Mouse (Mus musculus): Measurements from ENCODE around the gene Tmem120a.

The Tmem120a gene

DNA sequence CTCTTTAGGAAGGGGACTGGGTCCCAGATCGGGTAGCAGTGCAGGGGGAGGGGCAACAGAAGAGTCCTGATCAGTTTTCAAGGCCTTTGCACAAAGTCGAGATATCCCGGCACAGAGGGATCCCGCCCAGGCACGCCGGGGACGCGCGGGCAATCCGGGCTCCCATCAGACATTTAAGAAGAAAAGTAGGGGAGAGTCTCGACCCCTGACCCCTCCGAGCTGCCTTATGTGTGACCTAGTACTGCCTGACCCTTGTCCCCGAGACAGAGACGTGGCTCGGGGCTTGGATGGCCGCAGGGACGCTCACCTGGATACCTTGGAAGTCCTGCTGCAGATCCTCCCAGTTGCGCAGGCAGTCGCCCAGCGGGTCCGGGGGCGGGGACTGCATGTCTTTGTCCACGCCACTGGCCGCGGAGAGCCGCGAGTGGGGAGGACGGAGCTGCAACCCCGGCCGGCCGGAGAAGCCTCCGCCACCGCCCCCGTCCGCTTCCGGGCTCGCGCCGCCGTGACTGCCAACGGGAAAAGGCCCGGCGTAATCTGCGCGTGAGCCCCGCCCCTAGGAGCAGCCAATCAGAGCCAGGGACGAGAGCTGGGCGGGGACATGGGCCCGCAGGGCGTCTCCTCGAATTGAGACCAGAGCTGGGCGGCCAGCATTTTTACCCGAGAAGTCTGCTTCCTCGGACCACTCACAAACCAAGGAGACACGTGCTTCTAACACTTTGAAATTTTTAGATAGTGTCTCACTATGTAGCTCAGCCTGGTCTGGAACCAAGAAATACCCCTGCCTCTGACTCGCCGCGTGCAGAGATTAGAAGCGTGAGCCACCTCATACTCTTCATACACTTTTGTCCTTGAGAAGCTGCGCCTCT is at the start of gene Tmem120a:
Gene Tmem120a, minus strand, starts transcription at position 708 of the 869 bp plus-strand sequence.
- peak; percentile 89 for DNase-seq (ENCODE audit: low read depth, low spot score)

DNA sequence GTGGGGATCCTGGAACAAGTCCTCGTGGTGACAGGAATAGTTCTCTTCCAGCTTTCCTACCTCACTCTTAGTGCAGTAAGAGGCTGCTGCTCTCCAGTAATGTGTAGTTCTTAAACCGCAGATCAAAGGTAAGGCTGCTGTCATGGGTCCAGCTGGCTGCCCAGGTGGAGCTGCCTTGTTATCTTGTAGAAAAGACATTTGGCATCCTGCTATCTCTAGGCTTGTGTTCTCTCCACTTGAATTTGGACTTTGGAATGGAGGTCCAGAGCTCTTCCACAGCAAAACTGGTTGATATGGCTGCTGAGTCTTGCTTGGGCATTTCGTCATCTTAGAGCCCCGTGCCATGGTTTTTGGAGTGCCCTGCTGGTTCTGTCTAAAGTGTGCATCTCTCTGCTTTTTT is 38.7 kb upstream of the Tmem120a start:
- no peak for DNase-seq (ENCODE audit: low read depth, low spot score)

DNA sequence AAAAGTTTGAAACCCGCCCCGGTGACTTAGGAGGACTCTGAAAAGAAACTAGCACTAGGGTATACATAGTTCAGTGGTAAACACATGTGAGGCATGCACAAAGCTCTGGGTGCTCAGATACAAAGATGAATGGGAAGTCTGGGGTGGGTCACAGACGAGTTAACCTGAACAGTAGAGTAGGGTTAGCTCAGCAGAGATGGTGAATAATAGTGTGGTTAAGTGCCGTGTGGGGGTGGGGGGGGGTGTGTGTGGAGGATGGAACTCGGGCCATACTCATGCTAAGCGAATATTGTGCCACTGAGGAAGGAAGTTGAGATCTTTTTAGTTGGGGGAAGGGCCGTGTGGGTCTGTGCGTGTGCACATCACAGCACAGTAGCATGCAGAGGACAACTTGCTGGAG is 36.1 kb upstream of the Tmem120a start:
- no peak for DNase-seq (ENCODE audit: low read depth, low spot score)

DNA sequence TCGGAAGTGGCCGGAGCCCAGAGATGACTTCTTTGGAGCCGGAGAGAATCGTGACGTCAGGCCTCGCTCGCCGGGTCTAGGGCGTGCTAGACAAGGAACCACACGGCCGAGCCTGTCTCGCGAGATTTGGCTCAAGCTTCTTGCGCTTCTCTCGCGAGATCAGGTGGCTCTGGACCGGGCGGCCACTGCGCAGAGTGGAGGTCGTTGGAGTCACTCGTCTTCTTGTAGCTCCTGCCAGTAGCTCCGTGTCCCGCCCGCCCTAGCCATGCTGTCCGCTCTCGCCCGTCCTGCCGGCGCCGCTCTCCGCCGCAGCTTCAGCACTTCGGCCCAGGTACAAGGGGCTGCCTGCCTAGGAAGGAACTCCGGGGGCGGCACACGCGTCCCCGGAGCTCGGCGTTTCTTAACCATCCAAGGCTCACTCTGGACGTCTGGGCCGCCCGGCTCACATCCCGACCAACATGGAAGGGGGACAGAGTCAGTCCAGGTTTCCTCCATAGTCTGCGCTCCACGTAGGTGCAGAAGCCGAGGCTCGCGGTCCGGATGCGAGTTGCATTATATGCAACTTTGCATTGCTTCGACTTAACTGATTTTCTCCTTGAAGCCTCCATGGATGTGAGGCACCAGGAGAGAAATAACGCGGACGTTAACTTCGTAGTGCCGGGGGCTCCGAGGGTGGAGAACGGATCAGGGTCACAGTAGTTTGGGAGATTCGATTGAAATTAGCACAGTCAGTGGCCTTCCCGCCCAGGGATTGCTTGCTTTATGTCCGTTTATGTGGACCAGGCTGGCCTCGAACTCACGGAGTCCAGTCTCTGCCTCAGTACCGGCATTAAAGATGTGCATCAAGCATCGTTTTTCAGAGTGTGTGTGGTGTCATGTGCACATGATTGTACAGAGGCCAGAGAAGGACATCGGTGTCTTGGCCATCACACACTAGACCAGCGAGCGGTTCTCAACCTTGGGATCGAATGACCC is 34.5 kb upstream of the Tmem120a start, which contains the start of gene Mdh2:
Gene Mdh2, plus strand, starts transcription at position 10 of the 975 bp plus-strand sequence.
- DNase-seq (ENCODE audit: low read depth, low spot score) = peak; percentile 100

DNA sequence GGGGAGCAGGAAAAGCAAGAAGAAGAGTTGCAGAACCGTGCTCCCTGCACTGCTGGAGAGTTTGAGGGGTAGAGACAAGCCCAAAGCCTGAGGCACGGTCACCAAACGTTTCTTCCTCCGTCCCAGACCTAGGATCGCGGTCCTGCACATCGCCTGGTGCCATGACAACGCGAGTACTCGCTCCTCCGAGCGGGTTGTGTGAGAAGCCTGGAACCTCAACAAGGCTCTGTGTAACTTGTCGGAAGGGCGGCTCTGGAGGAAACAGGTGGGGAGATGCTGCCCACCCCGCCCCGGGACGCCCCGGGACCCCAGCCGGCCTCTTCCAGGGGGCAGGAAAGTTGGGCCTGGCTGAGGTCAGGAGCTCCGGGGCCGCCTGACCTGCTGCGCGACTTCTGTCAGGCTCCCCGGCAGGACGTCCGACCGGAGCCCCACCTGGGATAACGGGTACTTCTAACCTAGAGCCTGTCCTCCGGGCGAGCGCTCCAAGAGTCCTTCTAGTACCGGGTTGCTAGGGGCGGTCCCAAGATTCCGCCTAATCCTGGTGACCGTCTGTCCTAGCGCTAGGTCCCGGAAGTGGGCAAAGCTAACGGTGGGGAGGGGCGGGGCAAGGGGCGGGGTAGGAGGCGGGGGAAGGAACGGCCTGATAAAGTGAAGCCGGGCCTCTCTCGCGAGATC is 33.7 kb upstream of the Tmem120a start, which contains the start of gene Styxl1:
Gene Styxl1, minus strand, starts transcription at position 590 of the 675 bp plus-strand sequence.
- peak; percentile 29 for DNase-seq (ENCODE audit: low read depth, low spot score)

DNA sequence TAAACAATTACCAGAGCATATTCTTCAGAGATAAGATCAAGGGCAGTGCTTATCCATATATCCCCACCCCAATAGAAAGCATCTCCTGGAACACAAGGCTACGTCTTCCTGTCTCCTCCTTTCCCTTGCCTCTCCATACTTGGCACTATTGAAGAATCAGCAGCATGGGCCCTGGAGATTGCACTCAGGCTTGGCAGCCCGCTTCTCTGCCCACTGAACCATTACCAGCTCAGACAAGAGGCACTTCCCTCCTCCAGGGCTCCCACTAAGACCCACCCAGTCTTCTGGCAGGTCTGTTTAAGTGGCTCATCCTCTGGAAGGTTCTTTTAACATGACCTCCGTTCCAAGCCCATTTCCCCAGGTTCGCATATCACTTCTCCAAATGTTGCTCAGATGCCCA is 32.3 kb upstream of the Tmem120a start:
- DNase-seq (ENCODE audit: low read depth, low spot score) = no peak

DNA sequence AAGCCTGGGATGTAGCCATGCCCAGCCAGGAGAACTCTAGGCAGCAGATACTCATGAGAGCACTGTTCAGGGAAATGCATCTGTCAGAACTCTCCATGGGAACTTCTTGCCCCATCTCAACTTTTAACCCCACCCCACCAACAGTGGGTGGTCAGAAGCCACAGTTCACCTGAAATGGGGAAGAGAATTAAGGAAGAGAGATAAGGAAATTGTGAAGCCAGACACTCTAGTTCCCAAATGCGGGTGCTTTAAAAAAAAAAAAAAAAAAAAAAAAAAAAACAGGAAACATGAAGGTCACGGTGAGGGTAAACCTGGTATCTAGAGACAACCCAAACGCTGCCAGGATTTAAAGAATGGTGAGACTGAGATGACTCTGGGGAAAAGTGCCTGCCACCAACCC is 28.3 kb upstream of the Tmem120a start:
- DNase-seq (ENCODE audit: low read depth, low spot score) = no peak

DNA sequence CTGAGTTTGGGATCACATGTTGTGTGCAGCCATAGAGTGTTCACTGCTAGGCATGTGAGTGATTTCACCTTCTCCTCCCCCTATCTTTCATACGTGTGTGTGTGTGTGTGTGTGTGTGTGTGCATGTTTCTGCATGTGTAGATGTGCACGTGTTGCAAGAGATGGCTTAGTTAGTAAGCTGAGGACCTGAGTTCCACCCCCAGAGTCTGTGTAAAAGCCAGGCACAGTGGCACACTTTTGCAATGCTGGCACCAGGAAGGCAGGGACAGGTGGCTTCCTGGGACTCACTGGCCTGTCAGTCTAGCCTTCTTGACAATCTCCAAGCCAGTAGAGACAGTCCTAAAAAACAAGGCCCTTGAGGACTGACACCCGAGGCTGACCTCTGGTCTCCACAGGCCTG is 20.7 kb upstream of the Tmem120a start:
- DNase-seq (ENCODE audit: low read depth, low spot score) = no peak

DNA sequence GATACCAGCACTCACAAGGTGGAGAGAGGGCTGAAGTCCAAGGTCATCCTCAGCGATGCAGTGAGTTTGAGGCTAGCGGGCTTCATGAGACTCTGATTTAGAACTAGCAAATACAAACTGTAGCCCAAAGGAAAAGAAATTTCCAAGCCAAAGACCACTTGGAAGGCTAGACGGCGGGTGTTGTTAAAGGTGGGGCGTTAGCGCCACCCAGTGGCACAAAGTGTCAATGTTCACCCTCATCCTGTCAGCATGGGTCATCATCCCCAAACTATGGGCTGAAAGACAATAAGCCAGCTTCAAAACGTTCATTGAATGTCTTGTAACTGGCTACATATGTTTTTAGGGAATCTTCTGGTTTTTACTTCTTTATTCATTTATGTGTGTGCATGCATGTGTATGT is 19.3 kb upstream of the Tmem120a start:
- peak; percentile 69 for DNase-seq (ENCODE audit: low read depth, low spot score)

DNA sequence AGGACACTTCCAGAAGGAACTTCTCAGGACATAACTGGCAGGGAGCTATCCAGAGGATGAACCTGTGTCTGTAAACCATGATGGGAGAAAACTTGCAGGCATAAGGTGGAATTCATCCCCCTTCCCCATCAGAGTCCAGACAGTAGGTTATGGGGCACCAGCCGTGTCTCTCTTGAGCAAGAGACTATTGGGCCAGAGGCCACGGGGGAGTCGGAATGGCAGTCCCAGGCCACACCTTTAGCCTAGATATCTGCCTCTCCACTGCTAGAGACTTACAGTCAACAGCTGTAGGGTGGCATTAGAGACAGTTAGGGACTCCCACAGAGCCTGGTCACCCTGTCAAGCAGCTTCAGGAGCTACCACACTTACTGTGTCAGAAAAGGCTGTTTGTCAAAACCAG is 17.6 kb upstream of the Tmem120a start:
- no peak for DNase-seq (ENCODE audit: low read depth, low spot score)

DNA sequence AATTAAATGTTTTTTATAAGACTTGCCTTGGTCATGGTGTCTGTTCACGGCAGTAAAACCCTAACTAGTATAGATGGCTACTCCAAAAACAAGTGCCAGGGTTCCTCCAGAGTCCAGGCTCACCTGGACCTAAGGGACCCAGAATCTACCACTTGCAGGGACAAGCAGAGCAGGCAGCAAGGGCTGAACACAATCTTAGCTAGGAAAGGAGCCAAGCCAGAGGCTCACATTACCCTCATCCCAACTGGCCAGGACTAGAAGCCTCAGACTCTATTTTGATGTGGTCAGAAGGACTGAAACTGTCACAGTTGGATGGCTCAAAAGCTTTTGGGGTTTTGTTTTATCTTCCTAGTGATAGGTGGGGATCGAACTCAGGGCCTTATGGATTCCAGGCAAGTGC is 7.3 kb upstream of the Tmem120a start:
- DNase-seq (ENCODE audit: low read depth, low spot score) = no peak

DNA sequence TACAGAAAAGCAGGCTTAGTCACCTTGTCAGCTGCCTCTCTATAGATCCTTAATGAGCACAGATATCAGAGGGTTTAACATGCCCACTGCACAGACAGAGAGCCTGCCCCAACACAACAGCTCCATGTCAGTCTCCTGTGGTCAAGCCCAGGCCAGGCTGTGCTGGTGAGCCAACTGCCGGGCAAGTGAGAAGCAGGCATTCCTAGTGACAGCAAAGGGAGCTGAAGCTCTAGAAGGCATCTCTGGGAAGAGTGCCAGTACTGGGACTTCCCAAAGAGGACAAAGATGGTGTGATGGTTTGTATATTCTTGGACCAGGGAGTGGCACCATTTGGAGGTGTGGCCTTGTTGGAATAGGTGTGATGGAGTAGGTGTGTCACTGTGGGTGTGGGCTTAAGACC is 6.8 kb upstream of the Tmem120a start:
- no peak for DNase-seq (ENCODE audit: low read depth, low spot score)

DNA sequence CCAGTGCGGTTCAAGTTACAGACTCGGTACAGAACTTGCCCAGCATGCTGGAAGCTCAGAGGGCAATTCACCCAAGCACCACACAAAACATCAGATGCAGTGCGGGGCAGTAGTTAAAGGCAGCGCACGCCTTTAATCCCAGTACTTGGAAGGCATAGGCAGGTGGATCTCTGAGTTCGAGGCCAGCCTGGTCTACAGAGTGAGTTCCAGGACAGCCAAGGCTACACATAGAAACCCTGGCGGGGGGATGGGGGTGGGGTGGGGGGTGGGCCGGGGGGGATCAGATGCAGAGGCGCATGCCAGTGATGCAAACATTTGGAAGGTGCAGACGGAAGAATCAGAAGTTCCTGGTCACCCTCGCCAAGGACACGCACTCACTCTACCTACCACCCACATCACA is 494 bp upstream of the Tmem120a start:
- no peak for DNase-seq (ENCODE audit: low read depth, low spot score)

DNA sequence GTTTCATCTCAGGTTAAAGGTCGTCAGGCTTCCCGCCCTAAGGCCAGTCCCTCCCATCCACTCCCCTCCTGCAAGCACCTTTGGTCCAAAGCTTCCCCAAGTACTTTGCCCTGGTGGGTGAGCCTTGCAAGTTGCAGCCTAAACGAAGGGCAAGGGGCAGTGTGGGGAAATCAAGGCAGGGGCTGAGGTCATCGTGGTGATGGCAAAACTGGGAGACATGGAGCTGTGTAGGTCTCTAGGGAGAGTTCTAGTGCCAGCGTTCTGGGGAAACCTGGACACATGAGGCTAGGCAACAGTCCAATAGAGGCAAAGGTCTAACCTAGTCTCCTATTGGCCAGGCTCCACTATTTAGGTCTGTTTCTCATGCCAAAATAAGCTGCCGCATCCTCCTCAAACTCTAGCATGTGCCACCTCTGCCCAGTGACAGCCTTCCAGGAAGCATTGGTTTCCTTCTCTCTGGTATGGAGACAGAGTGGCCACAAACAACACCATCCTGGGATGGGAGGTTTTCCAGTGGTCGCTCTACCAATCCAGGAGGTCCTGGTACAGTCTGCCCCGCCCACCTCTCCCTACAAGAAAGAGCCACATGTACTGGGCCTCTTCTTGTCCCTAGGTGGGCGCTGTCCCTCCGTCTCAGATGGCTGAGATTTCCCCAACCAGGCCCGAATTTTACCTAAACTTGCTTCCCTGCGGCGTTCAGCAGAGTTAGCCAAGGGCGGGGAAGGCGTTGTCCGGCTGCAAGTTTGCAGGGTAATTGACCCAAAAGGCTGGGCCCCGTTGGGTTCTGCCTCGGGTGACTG is 1.1 kb downstream of the Tmem120a start:
- no peak for DNase-seq (ENCODE audit: low read depth, low spot score)

DNA sequence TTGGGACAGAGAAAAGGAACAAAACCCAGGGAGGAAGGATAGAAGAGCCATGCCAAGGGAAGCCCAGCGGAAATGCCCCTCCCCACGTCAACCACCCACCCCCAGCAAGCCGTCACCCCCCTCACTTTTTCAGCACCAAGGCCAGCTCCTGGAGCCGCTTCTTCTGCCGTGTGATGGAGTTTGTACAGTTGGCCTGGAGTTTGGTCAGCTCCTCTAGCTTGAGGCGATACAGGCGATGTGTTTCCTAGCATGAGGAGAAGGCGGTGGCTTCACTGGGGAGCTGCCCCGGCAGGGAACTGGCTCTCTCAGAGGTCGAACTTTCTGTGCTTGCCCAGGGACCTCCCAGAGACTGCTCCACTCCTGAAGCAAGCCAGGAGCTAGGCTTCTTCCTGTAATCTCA is 2.1 kb downstream of the Tmem120a start:
- DNase-seq (ENCODE audit: low read depth, low spot score) = no peak

DNA sequence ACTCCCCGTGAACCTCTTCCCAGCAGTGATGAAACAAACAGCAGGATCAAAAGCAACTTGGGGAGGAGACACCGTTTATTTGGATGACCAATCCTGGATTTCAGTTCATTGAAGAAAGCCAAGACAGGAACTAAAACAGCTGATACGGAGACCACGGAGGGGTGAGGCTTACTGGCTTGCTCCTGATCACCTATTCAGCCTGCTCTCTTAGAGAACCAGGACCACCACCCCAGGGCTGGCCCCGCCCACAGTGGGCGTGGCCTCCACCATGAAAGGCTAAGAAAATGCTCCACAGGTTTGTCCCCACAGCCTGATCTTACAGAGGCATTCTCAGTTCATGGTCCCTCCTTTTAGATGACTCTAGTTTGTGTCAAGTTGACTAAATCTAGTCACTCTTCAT is 6.0 kb downstream of the Tmem120a start:
- DNase-seq (ENCODE audit: low read depth, low spot score) = no peak

DNA sequence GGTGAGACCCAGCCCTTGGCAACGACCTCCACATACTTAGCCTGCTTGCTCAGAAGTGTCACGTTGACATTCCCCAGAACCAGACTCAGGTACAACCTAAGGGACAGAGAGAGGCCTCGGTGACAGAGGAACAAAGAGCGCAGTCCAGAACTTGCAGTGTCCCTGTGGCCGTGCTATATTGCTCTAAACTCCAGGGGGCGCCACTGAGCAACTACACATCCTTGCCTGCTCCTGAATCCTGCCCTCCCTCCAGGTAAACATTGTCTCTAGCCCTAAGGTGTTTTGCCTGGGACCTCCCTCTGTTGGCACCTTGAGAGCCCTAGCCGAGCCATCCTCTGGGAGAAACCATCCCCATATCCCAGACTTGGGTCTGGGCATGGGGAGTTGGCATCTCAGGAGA is 7.1 kb downstream of the Tmem120a start:
- DNase-seq (ENCODE audit: low read depth, low spot score) = no peak

DNA sequence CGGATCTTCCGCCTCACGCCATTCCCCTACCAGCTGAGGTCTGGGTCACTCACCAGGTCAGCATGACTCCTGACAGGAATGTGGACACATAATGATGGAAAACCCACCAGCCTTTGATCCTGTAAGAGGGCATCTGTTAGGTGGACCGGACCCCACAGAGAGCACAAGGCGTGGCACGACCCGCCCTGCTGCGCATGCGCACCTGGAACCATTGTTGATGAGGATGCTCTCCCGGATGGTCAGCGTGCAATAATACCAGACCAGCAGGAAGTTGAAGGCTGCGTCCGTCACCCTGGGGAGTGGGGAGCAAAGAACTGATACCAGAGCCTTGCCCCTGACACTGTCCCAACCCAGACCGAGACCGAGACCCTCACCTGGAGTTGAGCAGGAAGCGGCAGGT is 7.7 kb downstream of the Tmem120a start:
- no peak for DNase-seq (ENCODE audit: low read depth, low spot score)

DNA sequence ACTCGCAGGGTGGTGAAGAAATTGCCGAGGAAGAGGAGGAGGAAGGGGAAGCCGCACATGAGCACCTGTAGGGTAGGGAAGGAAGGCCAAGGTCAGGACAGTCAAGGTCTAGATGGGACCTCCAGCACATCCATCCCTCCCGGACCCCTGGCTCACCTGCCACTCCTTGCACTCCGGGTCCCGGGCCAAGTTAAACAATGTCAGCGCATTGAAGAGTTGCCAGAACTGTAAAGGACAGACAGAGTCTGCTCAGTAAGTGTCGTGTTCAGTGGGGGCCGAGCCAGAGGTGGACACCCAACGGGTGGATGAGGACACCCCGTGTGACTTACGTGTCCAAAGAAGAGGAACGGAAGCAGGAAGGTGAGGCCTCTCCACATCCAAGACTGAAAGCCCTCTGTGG is 8.5 kb downstream of the Tmem120a start:
- no peak for DNase-seq (ENCODE audit: low read depth, low spot score)

DNA sequence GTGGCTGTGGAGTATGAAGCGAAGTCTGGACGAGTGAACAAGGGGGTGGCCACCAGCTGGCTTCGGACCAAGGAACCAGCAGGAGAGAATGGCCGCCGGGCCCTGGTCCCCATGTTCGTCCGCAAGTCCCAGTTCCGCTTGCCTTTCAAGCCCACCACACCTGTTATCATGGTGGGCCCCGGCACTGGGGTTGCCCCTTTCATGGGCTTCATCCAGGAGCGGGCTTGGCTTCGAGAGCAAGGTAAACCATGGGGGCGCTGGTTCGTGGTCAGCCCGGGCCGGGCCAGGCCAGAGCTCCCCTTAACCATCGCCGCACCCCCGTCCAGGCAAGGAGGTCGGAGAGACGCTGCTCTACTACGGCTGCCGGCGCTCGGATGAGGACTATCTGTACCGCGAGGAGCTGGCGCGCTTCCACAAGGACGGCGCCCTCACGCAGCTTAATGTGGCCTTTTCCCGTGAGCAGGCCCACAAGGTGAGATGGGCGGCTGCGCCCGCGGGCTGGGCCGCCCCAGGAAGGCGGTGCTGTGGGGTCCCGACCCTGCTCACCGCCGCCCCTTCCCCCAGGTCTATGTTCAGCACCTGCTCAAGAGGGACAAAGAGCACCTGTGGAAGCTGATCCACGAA is 10.1 kb downstream of the Tmem120a start:
- DNase-seq (ENCODE audit: low read depth, low spot score) = no peak

All from embryo, embryonic 11.5 days (tissue).